Mouse (Mus musculus) frontal cortex, postnatal 14 days (tissue): Measurements from ENCODE around the gene Paqr8.

Experiments used
- DNase-seq, 2 experiments: peaks; one replicate each; pipeline ENCODE4 v3.0.0; 2022; ENCODE audit warnings: low spot score in 2 of 2

The Paqr8 gene

GRCm38 (mm10) chr1:20973389-20973788 is 83.0 kb downstream of the Paqr8 start:
- DNase-seq = no peak

- DNase-seq = no peak
Observed at GRCm38 (mm10) chr1:20974341-20975135, 84.1 kb downstream of the Paqr8 start.

- DNase-seq = no peak
Observed at GRCm38 (mm10) chr1:20980553-20980952, 90.1 kb downstream of the Paqr8 start.

GRCm38 (mm10) chr1:20981764-20982163 is 91.4 kb downstream of the Paqr8 start:
- no peak for DNase-seq

GRCm38 (mm10) chr1:20984103-20984502 is 93.7 kb downstream of the Paqr8 start:
- no peak for DNase-seq

- DNase-seq = no peak
Observed at GRCm38 (mm10) chr1:20984582-20984981, 94.2 kb downstream of the Paqr8 start.

- DNase-seq = no peak
Observed at GRCm38 (mm10) chr1:20986378-20987056, 96.1 kb downstream of the Paqr8 start.
